Mouse (Mus musculus) telencephalon, adult 2 months (tissue): ENCODE measurements at regions not wholly inside any gene's neighbourhood (a gene's known extent, or its start where the extent isn't known, plus 50 kb on each side); places are given as distances from the start of the nearest gene placed in this dataset.

Experiments used
- DNase-seq: peaks from one replicate; pipeline ENCODE4 v3.0.0-alpha.2; 2011; ENCODE audit warnings: low read depth, low spot score

GRCm38 (mm10) chr12:32273474-32273873 is 65.0 kb upstream of the Pik3cg start:
- no peak for DNase-seq

- DNase-seq = no peak
These were observed 71.4 kb upstream of the Pik3cg start for GRCm38 (mm10) chr12:32279861-32280260.

- no peak for DNase-seq
These were observed 71.8 kb upstream of the Pik3cg start for GRCm38 (mm10) chr12:32280309-32280708.

GRCm38 (mm10) chr12:32282371-32283163 is 74.1 kb upstream of the Pik3cg start:
- no peak for DNase-seq

GRCm38 (mm10) chr12:32285039-32285438 is 76.6 kb upstream of the Pik3cg start:
- DNase-seq = no peak

GRCm38 (mm10) chr12:32286652-32287051 is 78.2 kb upstream of the Pik3cg start:
- no peak for DNase-seq

- no peak for DNase-seq
These were observed 82.7 kb upstream of the Pik3cg start for GRCm38 (mm10) chr12:32291145-32291544.

GRCm38 (mm10) chr12:32291962-32292748 is 83.7 kb upstream of the Pik3cg start:
- DNase-seq = peak; percentile 52

GRCm38 (mm10) chr12:32292749-32293128 is 84.3 kb upstream of the Pik3cg start:
- DNase-seq = no peak

- DNase-seq = no peak
These were observed 81.1 kb upstream of the Ccdc71l start for GRCm38 (mm10) chr12:32297431-32297830.

GRCm38 (mm10) chr12:32299714-32300113 is 78.8 kb upstream of the Ccdc71l start:
- no peak for DNase-seq

- DNase-seq = no peak
These were observed 72.8 kb upstream of the Ccdc71l start for GRCm38 (mm10) chr12:32305736-32306135.

GRCm38 (mm10) chr12:32306326-32306725 is 72.2 kb upstream of the Ccdc71l start:
- peak; percentile 40 for DNase-seq

- DNase-seq = no peak
These were observed 71.1 kb upstream of the Ccdc71l start for GRCm38 (mm10) chr12:32307280-32308006.

- DNase-seq = no peak
These were observed 63.3 kb upstream of the Ccdc71l start for GRCm38 (mm10) chr12:32315099-32315783.
